ENCODE assay signal across 8 mouse cellular contexts in the genomic region with DNA sequence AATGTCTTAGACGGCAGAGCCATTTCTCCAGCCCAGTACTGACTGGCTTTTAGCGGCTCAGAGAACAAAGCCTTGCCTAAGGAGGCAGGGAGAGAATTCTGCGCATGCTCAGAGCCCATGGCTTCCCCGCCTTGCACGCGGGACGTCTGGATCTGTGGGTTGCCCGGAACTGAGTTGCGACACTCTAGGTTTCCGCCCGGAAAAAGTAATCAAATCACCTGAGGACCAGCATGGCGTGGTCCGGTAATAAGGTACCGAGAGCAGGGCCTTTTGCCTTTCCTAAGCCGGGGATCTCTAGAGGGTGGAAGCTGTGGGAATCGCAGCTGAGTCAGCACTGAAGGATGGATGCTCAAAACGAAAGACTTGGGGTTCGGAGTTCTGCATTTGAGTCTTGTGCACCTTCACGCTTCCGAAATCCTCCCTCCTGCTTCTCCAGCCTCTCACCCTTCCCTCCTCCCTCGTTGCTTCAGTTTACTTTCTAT. TPM values are rescaled to one million over a fixed set of nuclear protein-coding genes. Genes with fewer than 3 reads are reported as not detected.
A peak's percentile ranks its signal among the peaks of the same experiment; 100 is the strongest.
DNase-seq lines count a peak whose midpoint lies in the region; ATAC-seq and TF ChIP-seq lines count a peak whose summit lies in the region.

A gene (plus strand): TSS at position 105 of the 482 bp plus-strand sequence.

- DNase-seq in ES-E14 (ENCODE audit: low read depth, low spot score) = peak; percentile 99
- peak; percentile 95 for DNase-seq in cerebellum, adult 11-12 months
- peak; percentile 93 for DNase-seq in heart, postnatal 4 days
- peak; percentile 92 to 95 for DNase-seq in layer of hippocampus, adult 8-10 months (ENCODE audit: low spot score in 2 of 2)
- DNase-seq in ovary, adult 18-20 months (ENCODE audit: low spot score) = peak; percentile 87
- DNase-seq in thymus, postnatal 0 days (ENCODE audit: low spot score) = peak; percentile 95

- ATAC-seq in forebrain, embryonic 16.5 days = peak; percentile 99
- ATAC-seq in lung, embryonic 15.5 days (ENCODE audit: borderline replicate concordance, extremely low read depth, low FRiP score, low TSS enrichment) = peak; percentile 96

- in situ Hi-C loops in ES-E14 (cut with MboI; ENCODE audit: low sequenced_read_pairs in 2 of 2, unreplicated experiment in 2 of 2) = no loop called here

- peak within 1 kb of the TSS; percentile 81 to 89 for H3K4me3 ChIP-seq in ES-E14 (ENCODE audit: insufficient read depth in 1 of 2, low read depth in 1 of 2, low read length in 2 of 2, poor library complexity in 1 of 2, severe bottlenecking in 1 of 2)
- peak within 1 kb of the TSS; percentile 58 for H3K4me3 ChIP-seq in forebrain, embryonic 16.5 days (replicated peaks; ENCODE audit: low read length)
- H3K4me3 ChIP-seq in lung, embryonic 15.5 days = peak within 1 kb of the TSS; percentile 50

- no peaks in the 10 kb centered on the region for H3K9me3 ChIP-seq in ES-E14 (ENCODE audit: control insufficient read depth, insufficient read depth, low read depth, low read length)
- H3K9me3 ChIP-seq in forebrain, embryonic 16.5 days (ENCODE audit: control insufficient read depth, low read length) = no peaks in the 10 kb centered on the region
- no peaks in the 10 kb centered on the region for H3K9me3 ChIP-seq in lung, embryonic 15.5 days

- H3K36me3 ChIP-seq in ES-E14 (ENCODE audit: control insufficient read depth, insufficient read depth, low read length, poor library complexity, severe bottlenecking) = peaks cover 3% of the 10 kb centered on the region; the same call in 1 of the 2 replicates
- no peaks in the 10 kb centered on the region for H3K36me3 ChIP-seq in forebrain, embryonic 16.5 days (ENCODE audit: control insufficient read depth, insufficient read depth)
- H3K36me3 ChIP-seq in lung, embryonic 15.5 days = no peaks in the 10 kb centered on the region

- peaks cover 2 to 8% of the 10 kb centered on the region in 2 experiments; a peak in 2 of 4 replicates for H3K4me1 ChIP-seq in ES-E14 (ENCODE audit: control insufficient read depth in 2 of 2, insufficient read depth in 2 of 2, low read length in 2 of 2, poor library complexity in 1 of 2)
- H3K4me1 ChIP-seq in forebrain, embryonic 16.5 days (replicated peaks; ENCODE audit: control insufficient read depth, insufficient read depth, low read length) = peaks cover 13% of the 10 kb centered on the region
- H3K4me1 ChIP-seq in lung, embryonic 15.5 days = peaks cover 2% of the 10 kb centered on the region; the same call in 1 of the 2 replicates

- peak within 1 kb of the TSS; percentile 88 for H3K9ac ChIP-seq in ES-E14 (ENCODE audit: insufficient read depth, low read depth, low read length, poor library complexity, severe bottlenecking)
- H3K9ac ChIP-seq in forebrain, embryonic 16.5 days (replicated peaks; ENCODE audit: low read depth, low read length) = peak within 1 kb of the TSS; percentile 76
- H3K9ac ChIP-seq in lung, embryonic 15.5 days = peak within 1 kb of the TSS; percentile 52

- H3K27ac ChIP-seq in ES-E14 (ENCODE audit: insufficient read depth, low read depth, low read length, poor library complexity, severe bottlenecking) = peak within 1 kb of the TSS; percentile 78
- peak within 1 kb of the TSS; percentile 96 for H3K27ac ChIP-seq in forebrain, embryonic 16.5 days (ENCODE audit: low read length)
- H3K27ac ChIP-seq in lung, embryonic 15.5 days = peak within 1 kb of the TSS; percentile 81

- H3K27me3 ChIP-seq in forebrain, embryonic 16.5 days (replicated peaks; ENCODE audit: control insufficient read depth, insufficient read depth, low read length) = no peaks in the 10 kb centered on the region
- no peaks in the 10 kb centered on the region for H3K27me3 ChIP-seq in lung, embryonic 15.5 days

- 0% methylated on average over 21 of the region's 21 CpGs for WGBS in forebrain, embryonic 16.5 days
- WGBS in lung, embryonic 15.5 days = under 1% methylated on average over 21 of the region's 21 CpGs

- peak within 1 kb of the TSS; percentile 70 for H3K4me2 ChIP-seq in forebrain, embryonic 16.5 days (ENCODE audit: low read length)
- H3K4me2 ChIP-seq in lung, embryonic 15.5 days = peak within 1 kb of the TSS; percentile 73

TF ChIP-seq in ES-E14, 5 proteins besides CTCF, POLR2A, EP300 and RAD21:
- TF ChIP-seq MAFK (IDR thresholded peaks at IDR 0.05; ENCODE audit: insufficient read depth, low read depth, low read length) (peak; percentile 84), ZC3H11A (IDR thresholded peaks at IDR 0.05; ENCODE audit: borderline replicate concordance, low read depth, low read length) (no peak), HCFC1 (IDR thresholded peaks at IDR 0.05; ENCODE audit: borderline replicate concordance, insufficient read depth, low read length) (peak; percentile 79), ZNF384 (IDR thresholded peaks at IDR 0.05; ENCODE audit: low read depth, low read length) (no peak), CHD2 (IDR thresholded peaks at IDR 0.05; ENCODE audit: low read depth, low read length) (no peak)

RNA-seq across cellular contexts. Expression of the gene that starts here (rescaled TPM):
- total RNA-seq in ES-E14 (2012; rRNA removed) = 69.0 and 72.0 TPM in 2 replicates
- 23.8 and 29.2 TPM in 2 replicates for polyA plus RNA-seq in forebrain, embryonic 16.5 days (2015; fragmentation: Nextera tagmentation; extraction: Ambion mirVana)
- total RNA-seq in heart, postnatal 4 days (2021) = 10 to 100 TPM; 14.6 to 14.7 TPM
- 10 to 100 TPM; 16.1 to 19.2 (median 16.6) TPM for total RNA-seq in layer of hippocampus, adult 8-10 months (2022)
- 35.4 and 36.0 TPM in 2 replicates for polyA plus RNA-seq in lung, embryonic 15.5 days (2015; fragmentation: Nextera tagmentation; extraction: Ambion mirVana)
- 51.1 and 53.0 TPM in 2 replicates for polyA plus RNA-seq in thymus, postnatal 0 days (2015; fragmentation: Nextera tagmentation; extraction: Ambion mirVana)

Comparison
In these comparisons a context has a peak if more than half of its experiments do, and no peak if none do; other contexts are left out.
1. Peak in every context shown above with its lines: DNase-seq, ATAC-seq, H3K4me3 ChIP-seq and H3K27ac ChIP-seq.